Mouse (Mus musculus) frontal cortex, adult 2 months (tissue): ENCODE measurements at regions not wholly inside any gene's neighbourhood (a gene's known extent, or its start where the extent isn't known, plus 50 kb on each side); places are given as distances from the start of the nearest gene placed in this dataset.

ENCODE experiments used
- DNase-seq, 2 experiments: peaks; one replicate each; pipeline ENCODE4 v3.0.0; 2022; ENCODE audit warnings: low spot score in 1 of 2; ENCODE audit errors: extremely low spot score in 1 of 2

DNA sequence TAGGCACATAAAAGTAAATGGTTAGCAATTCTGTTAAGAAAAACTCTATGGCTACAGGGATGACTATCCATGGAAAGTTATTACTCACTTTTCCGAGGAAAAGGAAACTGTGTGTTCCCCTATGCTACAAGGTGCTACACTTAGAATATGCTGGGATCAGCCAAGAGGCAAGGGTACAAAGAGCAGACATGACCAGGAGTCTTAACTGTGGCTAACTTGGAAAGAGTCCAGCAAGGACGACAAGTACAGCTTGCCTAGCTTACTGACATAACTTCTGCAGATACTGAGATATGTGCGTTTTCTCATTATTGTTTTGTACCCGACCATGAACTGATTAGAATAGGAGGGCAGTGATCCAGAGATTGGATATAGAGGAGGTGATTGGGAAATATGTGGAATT is 296.4 kb downstream of the Gm16223 start:
- no peak for DNase-seq

DNA sequence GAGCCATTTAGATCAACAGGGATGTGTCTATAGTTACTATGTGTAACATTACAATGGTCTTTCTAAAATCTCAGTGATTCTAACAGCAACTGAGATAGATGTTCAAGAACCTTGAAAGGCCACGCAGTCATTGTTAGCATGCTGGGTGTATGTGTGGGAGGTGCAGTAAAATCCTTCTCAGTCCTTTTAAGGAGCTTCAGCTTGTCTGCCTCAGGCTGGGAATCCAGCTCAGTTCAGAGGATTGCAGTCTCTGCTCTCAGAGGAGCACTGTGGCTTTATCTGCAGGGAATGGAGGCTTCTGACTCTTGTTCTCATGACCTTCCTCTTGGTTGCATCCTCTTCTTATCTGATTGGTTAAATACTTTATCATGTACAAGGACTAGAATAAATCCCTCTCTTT is 320.2 kb downstream of the Gm16223 start:
- peak; percentile 5 to 35 for DNase-seq

DNA sequence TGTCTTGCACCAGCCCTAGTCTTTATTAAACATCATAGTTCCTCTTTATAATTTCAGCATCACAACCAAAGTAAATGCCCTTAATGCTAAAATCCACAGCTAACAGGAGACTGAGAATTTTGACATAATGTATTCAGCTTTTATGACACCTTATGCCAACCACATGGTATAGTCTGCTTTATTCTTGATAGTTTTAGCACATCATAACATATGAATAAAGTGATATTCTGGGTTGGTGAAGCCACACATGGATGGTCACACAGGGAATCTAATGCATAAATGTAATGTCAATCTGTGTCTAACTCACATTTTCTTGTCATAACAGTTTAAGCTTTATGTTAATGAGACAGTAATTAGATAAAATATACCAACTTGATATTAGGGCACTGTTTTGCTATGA is 328.9 kb downstream of the Gm16223 start:
- DNase-seq: no peak

DNA sequence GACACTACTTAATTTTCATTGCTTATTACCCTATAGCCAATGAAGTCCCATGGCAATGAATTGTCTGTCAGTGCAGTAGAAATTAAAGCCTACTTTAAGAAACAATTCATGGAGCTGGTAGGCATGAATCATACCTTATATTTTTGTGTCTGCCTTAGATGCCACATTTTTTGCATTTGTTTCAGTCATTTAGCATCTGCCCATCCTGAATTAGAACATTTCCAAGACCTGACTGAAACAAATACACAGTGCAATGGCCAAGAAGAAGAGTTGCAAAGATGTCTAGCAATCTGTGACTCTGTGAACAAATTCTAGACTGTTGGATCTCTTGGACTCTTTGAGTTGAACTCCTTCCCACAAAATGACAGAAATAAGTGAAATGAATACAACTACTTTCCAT is 342.2 kb downstream of the Gm16223 start:
- peak in 1 of 2 experiments; percentile 17 for DNase-seq

DNA sequence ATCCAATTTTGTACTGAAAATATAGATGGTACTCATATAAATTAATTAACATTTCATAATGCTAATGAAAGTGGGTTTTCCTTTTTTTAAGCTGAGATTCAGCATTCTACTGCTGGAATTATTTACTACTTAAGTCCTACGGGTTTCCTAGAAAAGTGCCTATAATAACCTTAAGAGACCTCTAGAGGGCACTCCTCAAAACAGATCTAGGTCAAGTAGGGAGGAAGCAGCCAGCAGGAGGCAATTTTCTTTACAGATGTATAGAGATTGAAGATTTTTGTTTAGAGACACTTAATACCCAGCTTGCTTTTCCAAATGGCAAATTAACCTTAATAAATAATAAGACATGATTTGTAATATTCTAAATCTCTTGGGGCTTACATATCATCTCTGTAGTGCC is 344.5 kb downstream of the Gm16223 start:
- peak in 1 of 2 experiments; percentile 58 for DNase-seq

DNA sequence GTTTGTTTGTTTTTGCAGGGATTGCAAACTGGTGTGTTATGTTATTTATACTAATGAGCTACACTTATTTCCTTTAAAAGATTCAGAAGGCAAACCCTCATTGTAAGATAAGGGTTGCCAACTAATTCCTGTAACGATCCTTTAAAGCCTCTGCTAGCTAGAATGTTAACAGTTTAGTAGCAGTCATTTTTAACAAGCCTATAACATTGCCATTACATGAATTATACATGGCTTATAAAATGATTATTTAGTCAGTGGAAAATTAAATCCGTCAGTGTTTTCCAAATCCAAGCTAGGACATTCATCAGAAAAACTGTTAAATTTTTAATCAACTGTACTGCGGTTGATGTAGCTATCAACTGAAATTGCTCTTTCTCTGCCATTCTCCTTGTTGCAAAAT is 358.1 kb downstream of the Gm16223 start:
- no peak for DNase-seq

DNA sequence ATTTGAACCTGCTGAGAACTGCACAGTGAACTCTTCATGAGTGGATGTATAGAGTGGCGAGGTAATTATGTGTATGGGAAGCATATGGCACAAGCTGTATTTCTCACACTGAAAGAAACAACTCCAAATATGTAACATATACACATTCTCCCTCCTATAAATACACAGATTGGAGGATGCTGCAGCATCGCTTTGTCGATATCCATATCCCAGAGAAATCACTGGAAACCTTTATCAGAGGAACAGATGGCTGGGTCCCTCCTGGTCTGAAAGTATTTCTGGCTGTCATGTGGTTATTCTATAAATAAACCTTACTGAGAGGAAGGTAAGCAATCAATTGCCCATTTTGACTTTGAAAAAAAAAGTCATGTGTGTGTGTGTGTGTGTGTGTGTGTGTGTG is 365.4 kb downstream of the Gm16223 start:
- DNase-seq: peak in 1 of 2 experiments; percentile 18

DNA sequence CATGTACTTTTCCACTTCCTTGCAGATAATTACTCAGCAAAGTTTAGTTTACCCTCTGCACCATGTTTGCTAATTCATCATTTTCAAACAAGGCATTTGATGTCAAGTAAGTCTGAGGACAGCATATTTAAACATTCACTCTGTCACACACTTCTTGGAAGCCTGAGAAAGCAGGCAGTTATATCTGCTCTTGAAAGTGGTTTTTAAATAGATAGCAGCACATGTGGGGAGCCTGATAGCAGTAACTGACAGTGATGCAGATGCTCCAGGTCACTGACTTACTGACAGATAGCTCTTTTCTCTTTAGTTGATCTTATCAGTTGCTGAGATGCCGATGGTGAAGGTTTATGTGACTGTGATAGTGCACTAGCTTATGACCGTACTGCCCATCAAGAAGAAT is 380.9 kb downstream of the Gm16223 start:
- no peak for DNase-seq

DNA sequence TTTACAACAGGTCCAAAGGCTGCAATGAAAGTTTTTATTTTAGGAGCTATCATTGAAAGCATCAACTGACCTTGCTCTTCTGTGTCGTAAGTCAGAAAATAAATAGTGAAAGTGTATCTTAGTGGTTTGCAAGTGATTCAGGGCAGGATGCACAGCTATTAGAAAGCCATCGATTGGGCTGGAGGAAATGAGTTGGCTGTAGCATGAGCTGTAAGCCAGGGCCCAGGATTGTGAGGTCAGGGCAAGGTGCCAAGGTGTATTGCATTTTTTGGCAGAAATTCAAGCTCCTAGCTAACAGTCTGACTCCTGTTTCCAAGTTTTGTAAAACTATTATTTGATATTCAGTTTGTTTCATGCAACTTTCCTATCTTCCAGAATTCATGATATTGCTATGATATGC is 381.8 kb downstream of the Gm16223 start:
- no peak for DNase-seq

DNA sequence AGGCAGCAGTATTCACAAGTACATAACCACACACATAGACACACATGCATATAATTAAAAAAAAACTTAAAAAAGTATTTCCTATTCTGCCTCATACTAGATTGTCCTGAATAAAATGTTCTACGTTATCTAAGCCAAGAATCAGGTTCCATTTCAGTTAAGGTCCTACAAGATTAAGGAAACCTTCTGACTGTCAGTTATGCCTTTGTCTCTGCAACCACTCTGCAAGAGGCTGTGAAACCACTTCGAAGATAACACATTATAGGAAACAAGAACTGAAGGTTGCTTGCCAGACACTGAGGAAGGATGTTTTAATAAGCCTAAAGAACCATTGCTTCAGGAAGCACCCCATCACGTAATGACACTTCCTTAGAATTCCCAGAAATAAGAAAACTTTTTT is 385.9 kb downstream of the Gm16223 start:
- no peak for DNase-seq

DNA sequence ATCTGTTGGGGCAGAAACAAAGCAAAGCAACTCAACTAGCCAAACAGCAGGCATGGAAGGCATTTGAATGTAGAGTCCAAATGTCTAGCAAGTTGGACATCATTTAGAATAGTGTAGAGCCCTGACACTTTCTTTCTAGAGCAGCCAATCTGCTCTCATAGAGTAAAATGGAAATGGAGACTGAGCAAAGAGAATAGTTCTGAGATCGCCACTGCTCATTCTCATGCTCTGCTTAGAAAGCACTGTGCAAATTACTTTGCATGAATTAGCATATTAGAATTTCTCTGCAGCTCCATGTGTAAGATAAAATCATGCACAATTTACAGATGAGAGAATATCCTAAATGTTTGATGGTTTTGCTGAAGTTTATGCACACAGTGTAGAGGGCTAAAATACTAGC is 393.4 kb downstream of the Gm16223 start:
- DNase-seq: no peak

DNA sequence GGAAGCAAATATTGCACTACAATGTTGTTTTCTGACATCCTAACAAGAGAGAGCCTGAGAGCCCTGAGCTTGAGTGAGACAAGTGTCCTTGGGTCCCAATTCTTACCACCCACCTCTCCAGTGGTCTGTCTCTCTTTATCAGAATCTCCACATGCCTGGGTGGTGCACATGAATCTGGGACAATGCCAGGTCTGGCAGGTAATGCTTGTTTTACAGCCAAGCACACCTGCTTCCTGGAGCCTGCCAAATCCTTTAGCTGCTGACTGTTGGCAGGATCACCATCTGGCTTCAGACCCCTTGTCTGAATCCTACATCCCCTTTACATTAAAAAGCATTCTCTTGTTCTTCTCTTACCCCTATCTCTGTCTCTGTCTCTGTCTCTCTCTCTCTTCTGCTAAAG is 397.1 kb downstream of the Gm16223 start:
- no peak for DNase-seq

DNA sequence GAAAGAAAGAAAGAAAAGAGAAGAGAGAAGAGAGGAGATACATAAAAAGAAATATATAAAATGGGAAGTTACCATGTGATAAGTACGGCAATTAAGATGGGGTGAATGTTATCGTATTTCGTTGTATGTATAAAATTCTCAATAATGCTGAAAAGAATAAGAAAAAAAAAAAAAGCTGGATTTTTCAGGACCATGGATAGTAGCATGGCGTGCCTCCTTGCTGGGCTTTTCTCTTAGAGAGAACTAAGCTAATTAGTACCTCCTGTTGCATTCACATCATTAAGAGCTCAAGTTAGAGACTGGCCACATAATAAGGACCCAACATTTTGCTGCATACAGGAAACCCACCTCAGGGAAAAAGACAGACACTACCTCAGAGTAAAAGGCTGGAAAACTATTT is 405.7 kb downstream of the Gm16223 start:
- DNase-seq: no peak

DNA sequence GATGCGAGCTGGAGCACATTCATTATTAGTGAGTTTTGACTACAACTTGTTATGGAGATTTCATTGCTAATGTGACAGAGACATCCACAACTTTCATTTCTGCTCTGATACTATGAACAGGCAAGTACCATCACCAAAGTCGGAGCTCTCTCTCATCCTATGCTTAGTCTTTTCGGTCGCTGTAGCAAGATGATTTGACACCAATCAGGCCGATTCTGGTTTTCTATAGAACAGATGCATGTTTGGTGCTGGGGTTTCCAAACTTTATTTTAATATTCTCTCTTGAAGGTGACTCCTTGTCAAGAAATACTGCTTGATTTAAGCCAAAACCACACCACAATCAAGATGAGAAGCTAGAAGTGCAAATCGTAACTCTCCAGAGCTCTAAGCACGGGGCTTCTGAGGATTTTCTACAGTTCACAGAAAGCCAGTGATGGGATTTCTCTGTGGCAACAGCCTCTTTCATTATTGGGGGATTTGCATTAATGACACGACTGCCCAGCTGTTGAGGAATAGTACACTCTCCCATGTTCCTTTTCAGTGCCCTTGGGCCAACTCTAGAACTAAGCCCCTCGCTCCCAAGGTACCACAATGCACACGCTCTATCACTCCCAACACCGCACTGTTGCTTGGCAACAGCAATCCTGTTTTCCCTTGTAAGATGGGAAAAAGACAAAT is 434.5 kb downstream of the Gm16223 start:
- DNase-seq: no peak

DNA sequence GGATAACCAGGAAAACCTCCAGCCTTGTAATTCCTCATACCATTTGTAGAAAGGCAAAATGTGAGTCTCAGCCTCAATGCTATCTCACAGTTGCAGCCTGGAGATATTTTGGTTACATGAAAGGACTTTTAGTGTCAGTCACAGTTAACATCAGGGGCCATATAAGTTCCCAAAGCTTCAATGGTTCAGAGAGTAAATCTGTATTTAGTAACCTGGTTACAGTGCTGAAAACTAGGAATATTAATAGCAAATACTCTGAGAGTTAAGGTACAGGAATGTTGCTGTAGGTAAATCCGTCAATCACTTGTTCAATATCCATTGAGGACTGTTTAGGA is 435.0 kb downstream of the Gm16223 start:
- DNase-seq: no peak

DNA sequence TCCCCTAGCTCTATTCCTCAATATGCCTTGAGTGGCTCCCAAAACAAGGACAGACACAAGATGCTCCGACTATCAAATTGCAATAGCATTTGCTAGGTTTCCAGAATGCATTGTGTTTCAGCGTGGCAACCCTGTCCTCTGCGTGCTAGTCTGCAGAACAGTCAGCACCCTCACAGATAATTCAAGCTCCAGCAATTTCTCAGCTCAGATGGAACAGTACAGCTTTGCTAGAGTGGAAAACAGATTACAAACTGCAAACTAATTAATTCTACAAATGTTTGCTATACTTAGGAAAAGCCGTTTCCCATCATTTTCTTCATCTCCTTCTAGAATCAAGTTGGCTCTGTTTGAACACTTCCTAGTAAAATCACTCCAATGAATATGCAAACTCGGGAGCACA is 441.4 kb downstream of the Gm16223 start:
- DNase-seq: no peak

DNA sequence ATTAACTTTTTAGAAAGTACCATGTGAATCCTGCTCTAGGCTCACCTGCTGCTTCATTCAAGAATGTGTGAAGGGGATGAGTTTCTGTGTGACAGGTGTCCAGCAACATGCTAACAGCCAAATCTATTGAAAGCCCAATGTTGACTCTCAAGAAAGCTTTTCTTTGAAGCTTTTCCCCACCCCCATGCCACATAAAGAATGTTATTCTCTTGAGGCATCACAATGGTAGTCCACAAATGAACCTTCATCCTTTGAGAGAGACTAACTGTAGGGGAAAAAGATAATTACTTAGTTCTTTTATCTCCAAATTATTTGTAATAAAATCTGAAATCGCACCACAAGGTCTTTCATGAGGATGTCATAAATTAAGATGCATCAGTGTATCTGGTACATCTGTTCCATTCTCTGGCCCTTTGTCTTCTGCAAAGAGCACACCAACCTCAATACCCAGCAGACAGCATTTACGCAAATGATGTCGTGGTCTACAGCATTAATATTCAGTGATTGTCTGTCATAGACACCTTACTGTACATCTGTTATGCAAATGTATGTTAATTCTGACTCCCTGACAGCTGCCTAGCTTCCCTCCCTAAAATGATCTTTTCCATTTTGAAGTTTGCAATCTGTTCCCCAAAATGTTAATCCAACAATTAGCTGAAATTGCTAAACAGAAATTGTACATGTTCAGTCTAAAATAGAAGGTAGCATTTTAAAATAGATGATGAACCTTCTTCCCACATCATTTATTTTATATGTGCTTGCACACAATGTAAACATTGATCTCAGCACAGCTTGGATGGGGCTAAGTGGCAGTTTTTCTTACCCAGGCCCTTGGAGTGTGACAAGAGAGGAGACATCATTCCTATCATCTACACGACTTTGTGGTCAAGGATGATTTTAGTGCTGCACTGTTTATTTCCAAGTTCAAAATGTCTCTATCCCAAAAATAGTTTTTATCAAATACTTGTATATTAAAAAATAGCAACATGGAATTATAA is 455.7 kb downstream of the Gm16223 start:
- peak in 1 of 2 experiments; percentile 17 for DNase-seq

DNA sequence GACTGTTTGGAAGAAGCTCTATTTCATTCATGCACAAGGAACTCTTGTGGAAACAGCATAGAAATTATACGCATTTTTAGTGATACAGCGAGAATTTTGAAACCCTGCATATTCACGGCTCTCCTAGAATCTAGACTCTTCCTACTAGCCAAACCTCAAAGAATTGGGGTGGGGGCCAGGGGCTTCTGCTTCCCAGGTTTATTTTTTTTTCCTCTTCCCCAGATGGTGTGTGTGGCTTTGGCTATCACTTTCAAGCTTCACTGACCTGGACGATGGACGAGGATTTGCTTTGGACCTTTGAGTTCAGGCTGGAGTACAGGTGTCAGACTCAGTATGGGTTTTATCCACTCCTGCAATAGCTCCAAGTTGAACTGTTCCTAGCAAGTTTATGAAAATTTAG is 457.7 kb downstream of the Gm16223 start:
- no peak for DNase-seq

DNA sequence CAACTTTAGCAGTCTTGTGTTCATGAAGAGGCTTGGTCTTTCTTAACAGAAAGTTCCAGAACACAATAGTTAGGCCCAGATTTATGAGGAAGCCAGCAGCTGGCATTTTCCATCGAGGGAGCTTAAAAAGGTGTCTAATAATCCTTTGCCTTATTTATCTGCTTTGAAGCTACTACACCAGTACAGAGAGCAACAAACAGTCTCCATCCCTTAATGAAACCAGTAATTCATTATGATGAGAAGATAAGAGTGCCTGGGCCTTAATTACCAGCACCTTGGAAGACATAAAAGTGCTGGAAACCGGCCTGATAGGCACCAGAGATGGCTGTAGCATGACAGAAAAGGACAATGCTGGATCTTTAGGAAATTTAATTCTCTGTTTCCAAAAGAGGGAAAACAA is 492.8 kb downstream of the Gm16223 start:
- no peak for DNase-seq

DNA sequence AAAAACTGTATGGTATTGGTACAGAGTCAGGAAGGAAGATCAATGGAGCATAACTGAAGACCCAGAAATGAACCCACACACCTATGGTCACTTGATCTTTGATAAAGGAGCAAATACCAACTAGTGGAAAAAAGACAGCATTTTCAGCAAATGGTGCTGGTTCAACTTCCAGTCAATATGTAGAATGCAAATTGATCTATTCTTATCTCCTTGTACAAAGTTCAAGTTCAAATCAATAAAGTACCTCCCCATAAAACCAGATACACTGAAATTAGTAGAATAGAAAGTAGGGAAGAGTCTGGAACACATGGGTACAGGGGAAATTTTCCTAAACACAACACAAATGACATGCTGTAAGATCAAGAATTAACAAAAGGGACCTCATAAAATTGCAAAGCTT is 495.6 kb downstream of the Gm16223 start:
- DNase-seq: no peak

DNA sequence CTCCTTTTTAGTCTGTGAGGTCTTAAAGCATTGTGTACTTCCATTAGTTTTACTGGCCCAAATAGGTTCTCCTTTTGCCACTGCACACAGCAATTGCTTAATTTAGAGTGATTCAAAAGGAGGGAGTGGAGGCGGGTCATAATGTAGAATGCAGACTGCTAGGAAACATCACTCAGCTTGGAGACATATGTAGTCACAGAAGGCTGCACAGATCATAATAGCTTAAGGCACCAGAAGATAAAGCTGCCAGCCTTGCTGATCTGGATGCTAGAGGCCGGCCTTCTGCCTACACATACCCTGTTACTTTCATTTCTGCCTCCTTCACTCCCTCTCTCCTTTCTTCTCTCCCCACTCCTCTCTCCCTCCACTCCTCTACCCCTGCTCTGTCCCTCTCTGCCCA is 508.2 kb downstream of the Gm16223 start:
- DNase-seq: peak in 1 of 2 experiments; percentile 3

DNA sequence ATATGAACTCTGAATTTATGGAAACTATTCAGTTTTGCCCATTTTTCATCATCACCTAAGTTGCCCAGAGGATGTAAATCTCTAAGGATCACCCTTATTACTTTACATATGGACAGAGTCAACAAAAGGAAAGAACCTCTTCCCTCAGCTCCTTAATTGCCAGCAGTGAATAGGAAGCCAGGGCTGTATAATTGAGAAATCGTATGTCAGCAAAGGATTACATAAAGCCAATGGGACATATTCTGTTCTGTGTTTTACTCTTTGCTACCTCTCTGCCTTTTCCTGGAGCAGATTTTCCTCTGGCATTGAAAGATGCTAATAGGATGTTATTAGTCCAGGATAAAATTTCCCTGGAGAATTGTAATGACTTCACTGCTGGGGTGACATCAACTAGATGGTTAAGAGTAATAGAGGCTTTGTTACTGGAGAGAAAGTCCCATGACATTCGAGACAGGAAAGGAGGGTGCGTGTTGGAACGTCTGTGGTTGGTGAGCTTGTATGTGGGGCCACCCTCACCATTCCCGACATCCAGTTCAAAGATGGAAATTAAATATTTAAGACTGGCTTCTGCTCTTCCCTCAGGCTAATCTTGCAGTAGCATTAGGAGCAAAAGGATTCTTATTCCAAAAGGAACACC is 510.6 kb downstream of the Gm16223 start:
- no peak for DNase-seq
